Mouse (Mus musculus) ES-E14 (cell line): ENCODE results near the gene Slc30a6.

Source experiments
- CHD2 ChIP-seq: IDR thresholded peaks from 2 replicates; pipeline ENCODE4 v1.6.1; 2014; ENCODE audit warnings: mild to moderate bottlenecking, low read depth, low read length, inconsistent platforms
- MAFK ChIP-seq: IDR thresholded peaks from 2 replicates; pipeline ENCODE4 v1.6.1; 2014; ENCODE audit warnings: mild to moderate bottlenecking, low read depth, low read length, inconsistent platforms; ENCODE audit not compliant: insufficient read depth

GRCm38 (mm10) chr17:74389847-74390246, 5.6 kb upstream of the Slc30a6 start:
- TF ChIP-seq CHD2 (no peak), MAFK (no peak)
